Mouse (Mus musculus) heart, embryonic 13.5 days (tissue): Measurements from ENCODE around the gene Cxcl12. TPM values are rescaled to one million over a fixed set of nuclear protein-coding genes. Genes with fewer than 3 reads are reported as not detected.

ENCODE experiments used
- ATAC-seq: fragments of 200-750 bp; cut with Nextera tagmentation; 2 replicates; pipeline ENCODE4 v1.8.0; 2017; ENCODE audit warnings: moderate TSS enrichment; ENCODE audit not compliant: insufficient number of reproducible peaks, low FRiP score, low TSS enrichment; ENCODE audit errors: extremely low read depth
- H3K27ac ChIP-seq: fragments of 300-500 bp; sonication (generic); replicated peaks from 2 replicates; pipeline ENCODE4 v1.5.1; 2015; ENCODE audit warnings: moderate library complexity, mild to moderate bottlenecking, inconsistent platforms
- H3K27me3 ChIP-seq: fragments of 300-500 bp; sonication (generic); replicated peaks from 2 replicates; pipeline ENCODE4 v1.6.1; 2015; ENCODE audit warnings: mild to moderate bottlenecking, inconsistent platforms
- H3K36me3 ChIP-seq: fragments of 300-500 bp; sonication (generic); 2 replicates; pipeline ENCODE4 v1.6.1; 2015; ENCODE audit warnings: mild to moderate bottlenecking, inconsistent platforms
- H3K4me1 ChIP-seq: fragments of 300-500 bp; sonication (generic); 2 replicates; pipeline ENCODE4 v1.6.1; 2015; ENCODE audit warnings: inconsistent platforms
- H3K4me2 ChIP-seq: fragments of 300-500 bp; sonication (generic); 2 replicates; pipeline ENCODE4 v1.6.1; 2015; ENCODE audit warnings: inconsistent platforms, mild to moderate bottlenecking, moderate library complexity
- H3K4me3 ChIP-seq: fragments of 300-500 bp; sonication (generic); 2 replicates; pipeline ENCODE4 v1.5.1; 2015; ENCODE audit warnings: moderate library complexity, mild to moderate bottlenecking, inconsistent platforms
- H3K9ac ChIP-seq: fragments of 300-500 bp; sonication (generic); 2 replicates; pipeline ENCODE4 v1.6.1; 2015; ENCODE audit warnings: inconsistent platforms, mild to moderate bottlenecking, moderate library complexity
- H3K9me3 ChIP-seq: fragments of 300-500 bp; sonication (generic); 2 replicates; pipeline ENCODE4 v1.6.1; 2016; ENCODE audit warnings: inconsistent platforms
- WGBS: fragments of 180-500 bp; shearing (Covaris S2); methylation state at CpG from one replicate; pipeline ENCODE4 v1.1.7; 2015; ENCODE audit warnings: mixed read lengths; 5-methylcytosine and 5-hydroxymethylcytosine counted together
- polyA plus RNA-seq: library from polyadenylated mRNA; unstranded; fragments of >200 nt; fragmentation: Nextera tagmentation; extraction: Ambion mirVana; gene quantifications from 2 replicates; pipeline ENCODE4 v1.2.1, GENCODE M21; 2015

The Cxcl12 gene
- polyA plus RNA-seq, 1 experiment from 2014 or later: 188 TPM

DNA sequence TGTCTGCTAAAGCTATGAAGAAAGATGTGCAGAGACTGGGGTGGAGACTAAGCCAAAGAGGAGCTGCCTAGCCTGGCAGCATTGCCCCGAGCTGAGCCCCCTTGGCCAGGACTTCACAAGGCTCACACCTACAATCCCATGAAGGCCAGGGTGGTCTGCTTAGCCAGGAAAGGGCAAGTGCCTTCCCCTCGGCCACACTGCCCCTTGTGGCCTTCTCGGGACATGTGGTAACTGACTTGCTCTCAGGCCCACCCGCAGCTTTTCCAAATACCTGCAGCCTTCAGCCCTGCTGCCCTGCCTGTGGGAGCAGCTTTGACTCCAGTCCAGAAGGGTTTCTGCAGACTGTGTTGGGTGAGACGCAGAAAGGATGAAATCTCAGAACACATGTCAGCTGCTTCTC lies 8.1 kb downstream of the Cxcl12 start:
- H3K9me3 ChIP-seq: no peaks in the 10 kb centered on the region
- no peak overlapping the region for H3K9ac ChIP-seq
- 29% methylated on average over 5 of the region's 5 CpGs for WGBS
- ATAC-seq: no peak
- no peak overlapping the region for H3K27ac ChIP-seq
- no peak overlapping the region for H3K4me3 ChIP-seq
- peaks cover 56% of the 10 kb centered on the region for H3K27me3 ChIP-seq
- peaks cover 72% of the 10 kb centered on the region for H3K36me3 ChIP-seq
- no peak overlapping the region for H3K4me2 ChIP-seq
- peaks cover 21% of the 10 kb centered on the region for H3K4me1 ChIP-seq

GRCm38 (mm10) chr6:117180303-117180702 lies 12.0 kb downstream of the Cxcl12 start:
- Histone ChIP-seq H3K27me3 (peaks cover 37% of the 10 kb centered on the region), H3K9me3 (no peaks in the 10 kb centered on the region), H3K27ac (no peak overlapping the region), H3K4me3 (no peak overlapping the region), H3K9ac (no peak overlapping the region), H3K36me3 (peaks cover 48% of the 10 kb centered on the region), H3K4me2 (no peak overlapping the region), H3K4me1 (peaks cover 15% of the 10 kb centered on the region)
- ATAC-seq: no peak
- 45% methylated on average over 6 of the region's 6 CpGs for WGBS

- no peak for ATAC-seq
- WGBS: 68% methylated on average over 4 of the region's 4 CpGs
- Histone ChIP-seq H3K36me3 (peaks cover 9% of the 10 kb centered on the region; the same call in 1 of the 2 replicates), H3K4me3 (no peak overlapping the region), H3K27ac (no peak overlapping the region), H3K27me3 (peaks cover 6% of the 10 kb centered on the region; the same call in 1 of the 2 replicates), H3K9me3 (no peaks in the 10 kb centered on the region), H3K9ac (no peak overlapping the region), H3K4me1 (peaks cover 15% of the 10 kb centered on the region), H3K4me2 (no peak overlapping the region)
Measured at GRCm38 (mm10) chr6:117185381-117185780, 17.0 kb downstream of the Cxcl12 start.

- H3K4me3 ChIP-seq: no peak overlapping the region
- no peak overlapping the region for H3K27ac ChIP-seq
- no peak for ATAC-seq
- no peaks in the 10 kb centered on the region for H3K36me3 ChIP-seq
- no peaks in the 10 kb centered on the region for H3K9me3 ChIP-seq
- H3K27me3 ChIP-seq: peaks cover 22% of the 10 kb centered on the region
- H3K4me1 ChIP-seq: peaks cover 4% of the 10 kb centered on the region
- H3K9ac ChIP-seq: no peak overlapping the region
- no peak overlapping the region for H3K4me2 ChIP-seq
- WGBS: 82% methylated on average over 3 of the region's 3 CpGs
Measured at GRCm38 (mm10) chr6:117190453-117190852, 22.1 kb downstream of the Cxcl12 start.

DNA sequence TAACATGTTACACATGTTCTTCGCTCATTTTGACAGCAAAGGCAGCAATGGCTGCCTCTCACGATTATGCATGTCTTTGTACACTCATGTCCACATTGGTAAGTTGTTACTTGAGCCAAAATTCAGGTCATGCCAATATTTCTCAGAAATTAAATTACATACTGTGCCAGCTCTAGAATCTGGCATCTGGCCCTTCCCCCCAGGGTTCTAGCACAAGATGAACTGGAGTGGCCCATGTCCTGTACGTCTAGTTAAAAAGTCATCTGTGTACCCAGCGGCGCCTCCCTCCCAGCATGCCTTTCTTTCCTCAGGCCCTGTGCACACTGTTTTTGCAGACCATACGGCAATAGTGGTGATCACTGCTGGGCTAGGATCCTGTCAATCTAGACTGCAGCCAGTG lies 23.4 kb downstream of the Cxcl12 start:
- no peak for ATAC-seq
- H3K4me1 ChIP-seq: peaks cover 5% of the 10 kb centered on the region; the same call in 1 of the 2 replicates
- no peak overlapping the region for H3K27ac ChIP-seq
- H3K4me2 ChIP-seq: no peak overlapping the region
- H3K9me3 ChIP-seq: no peaks in the 10 kb centered on the region
- no peaks in the 10 kb centered on the region for H3K36me3 ChIP-seq
- H3K9ac ChIP-seq: no peak overlapping the region
- peaks cover 22% of the 10 kb centered on the region for H3K27me3 ChIP-seq
- 88% methylated on average over 6 of the region's 6 CpGs for WGBS
- H3K4me3 ChIP-seq: no peak overlapping the region

- Histone ChIP-seq H3K27me3 (peaks cover 22% of the 10 kb centered on the region), H3K9me3 (no peaks in the 10 kb centered on the region), H3K4me3 (no peak overlapping the region), H3K4me2 (no peak overlapping the region), H3K9ac (no peak overlapping the region), H3K27ac (no peak overlapping the region), H3K4me1 (peaks cover 5% of the 10 kb centered on the region; the same call in 1 of the 2 replicates), H3K36me3 (no peaks in the 10 kb centered on the region)
- no peak for ATAC-seq
- WGBS: 76% methylated on average over 7 of the region's 7 CpGs
Measured at GRCm38 (mm10) chr6:117192678-117193077, 24.3 kb downstream of the Cxcl12 start.

- H3K9me3 ChIP-seq: no peaks in the 10 kb centered on the region
- peaks cover 5% of the 10 kb centered on the region; the same call in 1 of the 2 replicates for H3K4me1 ChIP-seq
- ATAC-seq: no peak
- WGBS: 82% methylated on average over 3 of the region's 3 CpGs
- no peak overlapping the region for H3K9ac ChIP-seq
- no peak overlapping the region for H3K4me3 ChIP-seq
- no peak overlapping the region for H3K27ac ChIP-seq
- H3K27me3 ChIP-seq: peaks cover 26% of the 10 kb centered on the region
- no peak overlapping the region for H3K4me2 ChIP-seq
- H3K36me3 ChIP-seq: no peaks in the 10 kb centered on the region
Measured at GRCm38 (mm10) chr6:117195270-117195669, 26.9 kb downstream of the Cxcl12 start.

- no peak for ATAC-seq
Measured at GRCm38 (mm10) chr6:117198871-117199270, 30.5 kb downstream of the Cxcl12 start.

GRCm38 (mm10) chr6:117199718-117200117 lies 31.4 kb downstream of the Cxcl12 start:
- Histone ChIP-seq H3K27ac (no peak overlapping the region), H3K4me3 (no peak overlapping the region)
- 41% methylated on average over 2 of the region's 2 CpGs for WGBS

More at GRCm38 (mm10) chr6:117198871-117199270, 30.5 kb downstream of the Cxcl12 start:
- WGBS: 64% methylated on average over 4 of the region's 4 CpGs
- Histone ChIP-seq H3K4me2 (no peak overlapping the region), H3K36me3 (no peaks in the 10 kb centered on the region), H3K4me1 (peaks cover 15% of the 10 kb centered on the region), H3K4me3 (no peak overlapping the region), H3K9ac (no peak overlapping the region), H3K9me3 (no peaks in the 10 kb centered on the region), H3K27ac (no peak overlapping the region), H3K27me3 (peaks cover 21% of the 10 kb centered on the region)

DNA sequence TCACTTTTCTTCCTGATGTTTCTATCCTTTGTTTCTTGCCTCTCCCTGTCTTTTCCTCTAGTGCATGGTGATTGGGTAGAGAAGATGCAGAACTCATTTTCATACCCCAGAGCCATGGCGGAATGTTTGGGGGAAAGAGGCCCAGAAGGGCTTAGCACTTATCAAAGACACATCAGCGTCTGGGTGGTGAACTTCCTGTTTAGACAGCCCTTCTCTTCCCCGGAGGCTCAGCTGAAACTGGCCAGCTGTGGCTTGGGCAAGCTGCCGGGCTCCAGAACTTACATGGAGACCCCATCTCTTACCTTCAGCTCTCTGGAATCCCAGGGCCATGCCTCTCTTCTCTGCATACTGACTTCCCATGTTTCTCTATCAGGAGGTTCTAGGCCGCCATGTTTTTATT lies 32.6 kb downstream of the Cxcl12 start:
- Histone ChIP-seq H3K27ac (no peak overlapping the region), H3K27me3 (peaks cover 27% of the 10 kb centered on the region), H3K9ac (no peak overlapping the region), H3K9me3 (no peaks in the 10 kb centered on the region), H3K4me3 (no peak overlapping the region), H3K36me3 (no peaks in the 10 kb centered on the region), H3K4me1 (peaks cover 16% of the 10 kb centered on the region), H3K4me2 (no peak overlapping the region)
- no peak for ATAC-seq
- WGBS: 44% methylated on average over 5 of the region's 5 CpGs

More at GRCm38 (mm10) chr6:117199718-117200117, 31.4 kb downstream of the Cxcl12 start:
- no peak overlapping the region for H3K9ac ChIP-seq
- no peak for ATAC-seq
- peaks cover 26% of the 10 kb centered on the region for H3K27me3 ChIP-seq
- H3K4me2 ChIP-seq: no peak overlapping the region
- H3K9me3 ChIP-seq: no peaks in the 10 kb centered on the region
- H3K36me3 ChIP-seq: no peaks in the 10 kb centered on the region
- H3K4me1 ChIP-seq: peaks cover 15% of the 10 kb centered on the region

- Histone ChIP-seq H3K27me3 (peaks cover 29% of the 10 kb centered on the region), H3K4me1 (peaks cover 12% of the 10 kb centered on the region), H3K27ac (no peak overlapping the region), H3K9me3 (no peaks in the 10 kb centered on the region), H3K36me3 (no peaks in the 10 kb centered on the region), H3K9ac (no peak overlapping the region), H3K4me2 (no peak overlapping the region), H3K4me3 (no peak overlapping the region)
- 78% methylated on average over 2 of the region's 2 CpGs for WGBS
- no peak for ATAC-seq
Measured at GRCm38 (mm10) chr6:117201396-117201795, 33.1 kb downstream of the Cxcl12 start.

DNA sequence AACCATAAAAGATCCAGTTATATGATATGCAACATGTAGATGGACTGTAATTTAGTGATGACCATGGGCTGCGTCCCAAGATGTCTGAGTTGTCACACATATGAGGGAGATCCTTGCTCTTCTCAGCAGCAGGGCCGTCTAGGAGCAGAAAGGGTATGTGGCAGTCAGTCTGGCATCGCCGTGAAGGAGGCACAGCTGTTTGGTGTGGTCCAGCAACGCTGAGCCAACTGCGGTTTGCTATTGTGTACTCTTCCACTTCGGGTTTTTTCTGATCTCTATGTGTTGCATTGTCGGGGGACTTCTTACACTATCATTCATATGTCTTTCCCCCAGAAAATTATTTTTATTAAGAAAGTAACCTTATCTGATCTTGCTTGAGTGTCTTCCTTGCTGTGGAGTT lies 33.5 kb downstream of the Cxcl12 start:
- Histone ChIP-seq H3K4me3 (no peak overlapping the region), H3K9ac (no peak overlapping the region), H3K36me3 (no peaks in the 10 kb centered on the region), H3K9me3 (no peaks in the 10 kb centered on the region), H3K4me1 (peaks cover 12% of the 10 kb centered on the region), H3K27me3 (peaks cover 29% of the 10 kb centered on the region), H3K4me2 (no peak overlapping the region), H3K27ac (no peak overlapping the region)
- 87% methylated on average over 8 of the region's 8 CpGs for WGBS
- ATAC-seq: no peak
